Mouse (Mus musculus) G1E (cell line): ENCODE results near the gene Soat2. TPM values are rescaled to one million over a fixed set of nuclear protein-coding genes. Genes with fewer than 3 reads are reported as not detected.

Experiments used
- ATAC-seq: 2 replicates; pipeline ENCODE4 v1.8.0; 2016; ENCODE audit warnings: mild to moderate bottlenecking; ENCODE audit not compliant: insufficient number of reproducible peaks, poor library complexity, low FRiP score, severe bottlenecking; ENCODE audit errors: extremely low read depth
- DNase-seq: peaks from one replicate; pipeline ENCODE4 v3.0.0; 2012; ENCODE audit warnings: low spot score
- H3K27me3 ChIP-seq: 2 replicates; pipeline ENCODE4 v1.6.1; 2012; ENCODE audit warnings: mild to moderate bottlenecking, low read length, inconsistent platforms; ENCODE audit not compliant: insufficient read depth
- H3K36me3 ChIP-seq: replicated peaks from 2 replicates; pipeline ENCODE3; 2012; ENCODE audit warnings: mild to moderate bottlenecking, inconsistent platforms
- H3K4me1 ChIP-seq: 2 replicates; pipeline ENCODE4 v1.6.1; 2012; ENCODE audit warnings: low read depth, low read length, inconsistent platforms, mixed read lengths; ENCODE audit not compliant: insufficient read depth
- H3K4me3 ChIP-seq: 2 replicates; pipeline ENCODE4 v1.5.1; 2012; ENCODE audit warnings: low read depth, mild to moderate bottlenecking, inconsistent platforms, low read length, moderate library complexity, mixed read lengths
- H3K9me3 ChIP-seq: replicated peaks from 2 replicates; pipeline ENCODE4 v1.6.1; 2012; ENCODE audit warnings: inconsistent platforms
- CTCF ChIP-seq: IDR thresholded peaks from 2 replicates; pipeline ENCODE4 v1.5.1; 2012; ENCODE audit warnings: low read depth, low read length, inconsistent platforms, mixed read lengths
- GATA1 ChIP-seq: IDR thresholded peaks from 2 replicates; pipeline ENCODE4 v1.6.1; 2012; ENCODE audit warnings: borderline replicate concordance, low read length, inconsistent platforms, mixed read lengths
- GATA2 ChIP-seq: IDR thresholded peaks from 2 replicates; pipeline ENCODE4 v1.6.1; 2012; ENCODE audit warnings: low read depth, low read length, inconsistent platforms, borderline replicate concordance
- POLR2AphosphoS5 ChIP-seq: IDR thresholded peaks from 2 replicates; pipeline ENCODE4 v1.6.1; 2012; ENCODE audit warnings: low read depth, low read length, inconsistent platforms; ENCODE audit not compliant: insufficient replicate concordance
- TAL1 ChIP-seq: conservative IDR thresholded peaks from 2 replicates; pipeline ENCODE4 v1.6.1; 2012; ENCODE audit warnings: low read depth, low read length, inconsistent platforms, mixed read lengths
- polyA plus RNA-seq: library from polyadenylated mRNA; stranded (reverse); fragments of >175 nt; gene quantifications from 2 replicates; pipeline ENCODE4 v1.2.3, GENCODE M21; 2012
- total RNA-seq, 2 experiments: library from RNA; stranded (forward) in 1 of 2; stranded (reverse) in 1 of 2; fragments of 200-1000 nt in 1 of 2; fragments of >200 nt in 1 of 2; fragmentation: Nextera tagmentation in 1 of 2; gene quantifications; 2 replicates each; pipeline ENCODE4 v1.2.3; 2014 to 2017

Soat2 gene
- total RNA-seq (2014; fragmentation: Nextera tagmentation), result 7.4 and 8.1 TPM in 2 replicates
- 3.1 and 3.3 TPM in 2 replicates for total RNA-seq (2017)
- polyA plus RNA-seq, result 0.64 and 1.1 TPM in 2 replicates

- Histone ChIP-seq H3K4me3 (peak within 1 kb of the TSS; percentile 67), H3K9me3 (no peaks in the 10 kb centered on the region), H3K4me1 (peaks cover 54% of the 10 kb centered on the region), H3K36me3 (peaks cover 25% of the 10 kb centered on the region), H3K27me3 (peaks cover 8% of the 10 kb centered on the region)
- DNase-seq (peak; percentile 54), ATAC-seq (peak; percentile 58)
- TF ChIP-seq CTCF (no peak), GATA2 (no peak), POLR2AphosphoS5 (no peak), GATA1 (no peak), TAL1 (no peak)
These were observed at the start of gene Soat2 for GRCm38 (mm10) chr15:102150301-102151135. Soat2 (plus strand) TSS chr15:102150526.

DNA sequence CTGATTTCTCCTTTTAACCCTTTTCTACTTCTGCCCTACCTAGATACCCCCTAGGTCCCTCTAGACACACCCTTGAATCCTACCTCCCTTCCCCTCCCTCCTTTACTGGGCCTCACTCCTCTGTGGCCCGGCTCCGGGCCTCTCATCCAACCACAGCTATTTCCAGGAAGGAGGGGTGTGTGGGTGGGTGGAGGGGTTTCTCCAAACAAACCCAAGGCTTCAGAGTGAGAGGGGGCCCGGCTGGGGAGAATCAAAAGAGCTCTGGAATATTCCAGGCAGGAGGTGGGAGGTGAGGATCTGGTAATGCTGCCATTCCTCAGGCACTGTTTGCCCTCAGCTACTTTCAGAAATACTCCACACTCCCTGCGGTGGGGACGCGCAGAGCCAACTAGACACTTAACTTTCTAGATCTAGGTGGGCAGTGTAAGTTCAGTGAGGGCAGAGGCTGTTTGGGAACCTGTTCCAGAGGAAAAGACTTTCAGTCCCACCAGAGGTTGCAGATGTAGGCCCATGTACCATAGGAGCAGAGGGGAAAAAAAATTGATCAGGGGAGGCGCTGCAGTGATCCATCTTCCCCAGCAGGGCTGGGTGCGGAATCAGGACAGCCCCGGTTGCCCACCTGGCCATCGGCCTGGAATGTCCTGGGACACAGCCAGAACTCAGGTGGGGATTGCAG lies 49.2 kb upstream of the Soat2 start:
- Histone ChIP-seq H3K27me3 (peaks cover 47% of the 10 kb centered on the region), H3K36me3 (peaks cover 31% of the 10 kb centered on the region), H3K4me3 (peak overlapping the region; percentile 72; the same call in 1 of the 2 replicates), H3K9me3 (no peaks in the 10 kb centered on the region), H3K4me1 (peaks cover 76% of the 10 kb centered on the region)
- ATAC-seq (no peak), DNase-seq (peak; percentile 26)
- TF ChIP-seq CTCF (no peak), GATA2 (no peak), POLR2AphosphoS5 (no peak), GATA1 (no peak), TAL1 (no peak)

GRCm38 (mm10) chr15:102101672-102102541 lies 48.4 kb upstream of the Soat2 start:
- DNase-seq (no peak), ATAC-seq (no peak)
- Histone ChIP-seq H3K9me3 (no peaks in the 10 kb centered on the region), H3K4me3 (peak overlapping the region; percentile 46; the same call in 1 of the 2 replicates), H3K4me1 (peaks cover 80% of the 10 kb centered on the region), H3K27me3 (peaks cover 55% of the 10 kb centered on the region), H3K36me3 (peaks cover 25% of the 10 kb centered on the region)
- TF ChIP-seq GATA2, result no peak
- TF ChIP-seq GATA1, result no peak
- TF ChIP-seq TAL1, result no peak
- no peak for TF ChIP-seq CTCF
- no peak for TF ChIP-seq POLR2AphosphoS5

DNA sequence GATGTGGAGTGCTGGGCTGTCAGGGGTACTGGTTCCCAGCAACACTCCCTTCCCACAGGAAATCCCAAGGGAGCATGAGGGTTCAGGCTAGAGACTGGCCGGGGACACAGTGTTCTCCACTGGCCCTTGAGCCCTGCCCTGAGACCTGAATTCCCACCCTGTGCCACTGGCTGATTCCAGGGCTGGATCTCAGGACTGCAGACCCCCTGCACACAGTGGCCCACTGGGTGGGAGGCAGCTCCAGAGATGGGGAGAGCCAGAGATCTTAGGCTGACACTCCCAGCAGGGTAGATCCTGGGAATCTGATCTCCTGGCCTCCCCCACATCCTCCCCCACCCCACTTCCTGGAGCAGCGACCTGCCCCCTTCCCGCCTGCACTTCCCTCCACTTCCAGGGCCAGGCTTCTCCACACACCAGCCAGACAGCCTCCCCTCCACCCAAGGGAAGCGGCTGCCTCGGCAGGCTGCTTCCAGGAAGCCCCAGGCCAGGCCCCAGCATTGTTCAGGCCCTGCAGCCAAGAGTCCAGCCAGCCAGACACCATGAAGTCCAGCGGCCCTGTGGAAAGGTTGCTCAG lies 47.7 kb upstream of the Soat2 start:
- Histone ChIP-seq H3K4me3 (no peak overlapping the region), H3K4me1 (peaks cover 81% of the 10 kb centered on the region), H3K9me3 (no peaks in the 10 kb centered on the region), H3K27me3 (peaks cover 61% of the 10 kb centered on the region), H3K36me3 (peaks cover 18% of the 10 kb centered on the region)
- TF ChIP-seq CTCF, result no peak
- no peak for TF ChIP-seq GATA1
- no peak for DNase-seq
- ATAC-seq, result no peak

DNA sequence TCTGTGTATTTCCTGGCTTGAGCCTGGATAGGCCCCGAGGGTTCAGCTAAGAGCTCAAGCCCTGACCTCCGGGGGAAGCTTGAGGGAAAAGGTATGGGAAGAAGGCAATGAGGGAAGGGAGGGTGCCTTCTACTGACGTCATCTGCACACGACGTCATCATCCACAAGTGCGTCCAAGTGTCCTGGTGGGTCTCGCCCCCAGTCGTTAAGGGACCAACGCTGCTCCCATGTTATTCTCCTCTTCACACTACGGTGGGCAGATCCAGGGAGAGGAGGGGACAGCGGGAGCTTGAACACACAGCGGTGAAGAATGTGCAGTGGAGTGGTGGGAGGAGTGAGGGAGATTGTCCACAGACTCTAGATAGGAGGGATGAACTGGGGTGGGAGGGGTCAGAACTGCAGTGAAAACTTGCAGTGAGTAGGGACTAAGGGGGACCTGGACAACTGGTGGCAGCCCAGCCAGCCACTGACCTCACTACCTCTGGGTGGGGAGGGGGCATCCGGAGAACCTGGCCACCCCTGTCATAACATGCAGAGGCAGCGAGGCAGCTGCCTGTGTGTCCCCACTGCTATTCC lies 46.9 kb upstream of the Soat2 start:
- no peak for DNase-seq
- H3K4me1 ChIP-seq, result peaks cover 86% of the 10 kb centered on the region
- no peaks in the 10 kb centered on the region for H3K9me3 ChIP-seq
- H3K36me3 ChIP-seq, result peaks cover 10% of the 10 kb centered on the region
- no peak overlapping the region; the same call in 1 of the 2 replicates for H3K4me3 ChIP-seq
- H3K27me3 ChIP-seq, result peaks cover 64% of the 10 kb centered on the region
- TF ChIP-seq TAL1 (no peak), GATA1 (no peak), CTCF (no peak), GATA2 (no peak), POLR2AphosphoS5 (no peak)
- ATAC-seq, result no peak
